Mouse (Mus musculus): ENCODE measurements around the gene Wdr83os.
"Not testable (repeated sequence)": the region's sequence is repeated elsewhere in the genome, so short reads cannot be mapped to it uniquely, and the experiment has no call there.

Wdr83os gene

DNA sequence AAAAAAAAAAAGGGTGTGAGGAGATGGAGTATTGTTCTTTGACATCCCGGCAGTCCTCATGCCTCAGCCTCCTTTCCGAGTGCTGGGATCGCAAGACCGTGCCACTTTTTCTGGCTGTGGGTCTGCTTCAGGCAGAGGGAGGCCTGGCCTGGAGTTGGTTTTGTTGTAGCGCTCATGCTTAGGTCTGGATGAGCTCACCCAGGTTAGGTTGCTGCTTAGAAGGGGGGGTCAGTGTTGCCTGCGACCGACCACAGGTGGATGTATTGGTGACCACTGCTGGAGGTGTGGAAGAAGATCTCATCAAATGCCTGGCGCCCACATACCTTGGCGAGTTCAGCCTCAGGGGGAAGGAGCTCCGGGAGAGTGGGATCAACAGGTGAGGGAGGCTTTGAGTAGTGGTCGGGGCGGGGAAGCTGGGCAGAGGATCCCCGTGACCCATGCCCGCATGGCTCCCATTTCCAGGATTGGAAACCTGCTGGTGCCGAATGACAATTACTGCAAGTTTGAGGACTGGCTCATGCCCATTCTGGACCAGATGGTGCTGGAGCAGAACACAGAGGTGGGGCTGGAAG lies 7.4 kb upstream of the Wdr83os start:
- DNase-seq, result no peak

DNA sequence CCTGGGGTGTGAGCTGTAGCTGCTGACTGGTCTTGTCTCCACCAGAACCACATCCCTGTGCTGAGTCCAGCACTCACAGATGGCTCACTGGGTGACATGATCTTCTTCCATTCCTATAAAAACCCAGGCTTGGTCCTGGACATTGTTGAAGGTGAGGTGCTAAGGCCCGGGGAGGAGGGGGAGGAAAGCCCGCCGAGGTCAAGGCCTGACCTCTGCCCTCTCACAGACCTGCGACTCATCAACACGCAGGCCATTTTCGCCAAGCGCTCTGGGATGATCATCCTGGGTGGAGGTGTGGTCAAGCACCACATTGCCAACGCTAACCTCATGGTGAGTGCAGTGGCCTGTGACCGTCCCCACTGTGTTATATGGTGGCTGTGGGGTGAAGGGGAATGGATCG lies 6.4 kb upstream of the Wdr83os start:
- DNase-seq, result no peak

GRCm38 (mm10) chr8:85074617-85075016 lies 5.9 kb upstream of the Wdr83os start:
- no peak for DNase-seq

DNA sequence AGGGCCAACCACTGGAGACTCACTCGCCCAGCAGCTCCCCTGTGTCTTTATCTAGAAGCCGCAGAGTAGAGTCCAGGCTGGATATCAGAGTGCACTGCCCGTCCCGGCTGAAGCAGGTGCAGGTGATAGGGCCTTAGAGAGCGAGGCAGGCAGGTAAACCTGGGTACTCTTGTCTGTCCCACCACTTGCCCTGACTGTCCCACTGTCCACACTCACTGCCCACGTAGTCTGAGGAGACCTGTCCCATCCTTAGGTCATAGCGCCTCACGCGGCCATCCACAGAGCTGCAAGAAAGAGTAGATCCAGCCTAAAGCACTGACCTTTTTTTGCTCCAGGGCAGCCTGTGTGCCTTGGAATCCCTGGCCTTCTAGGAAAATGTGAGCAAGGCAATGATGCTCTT lies 4.5 kb upstream of the Wdr83os start:
- peak; percentile 53 for DNase-seq

- DNase-seq, result peak; percentile 79
Observed at GRCm38 (mm10) chr8:85076993-85077392, 3.5 kb upstream of the Wdr83os start.

DNA sequence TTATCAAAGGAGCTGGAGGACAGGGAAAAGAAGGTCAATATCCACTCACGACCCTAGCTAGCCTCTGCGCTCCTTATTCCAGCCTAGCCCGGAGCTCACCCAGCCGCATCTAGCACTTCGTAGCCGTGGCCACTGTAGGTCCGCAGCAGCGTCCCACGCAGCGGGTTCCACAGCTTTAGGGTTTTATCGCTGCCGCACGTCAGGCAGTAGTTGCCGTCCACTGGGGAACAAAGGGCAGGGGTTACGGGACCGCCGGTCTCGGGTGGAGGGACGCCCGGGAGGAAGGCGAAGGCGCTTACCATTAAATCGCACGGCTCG lies 367 bp upstream of the Wdr83os start:
- no peak for DNase-seq

DNA sequence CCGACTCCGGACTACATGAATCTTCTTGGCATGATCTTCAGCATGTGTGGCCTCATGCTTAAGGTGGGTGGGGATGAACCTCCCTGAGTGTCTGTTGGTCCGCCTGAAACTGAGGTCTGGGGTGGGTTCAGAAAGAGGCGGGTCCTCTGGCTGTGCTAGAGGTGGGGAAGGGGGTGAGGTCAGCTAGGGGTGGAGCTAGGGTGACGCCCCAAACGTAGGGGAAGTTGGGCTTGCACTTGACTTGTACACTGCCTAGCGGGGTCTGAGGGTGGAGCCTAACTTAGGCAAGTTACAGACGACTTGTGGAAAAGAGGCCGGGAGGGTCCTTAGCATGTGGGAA lies 646 bp downstream of the Wdr83os start, which contains the start of gene Wdr83:
Gene Wdr83, minus strand, starts transcription at position 91 of the 340 bp plus-strand sequence.
- peak; percentile 63 for DNase-seq

DNA sequence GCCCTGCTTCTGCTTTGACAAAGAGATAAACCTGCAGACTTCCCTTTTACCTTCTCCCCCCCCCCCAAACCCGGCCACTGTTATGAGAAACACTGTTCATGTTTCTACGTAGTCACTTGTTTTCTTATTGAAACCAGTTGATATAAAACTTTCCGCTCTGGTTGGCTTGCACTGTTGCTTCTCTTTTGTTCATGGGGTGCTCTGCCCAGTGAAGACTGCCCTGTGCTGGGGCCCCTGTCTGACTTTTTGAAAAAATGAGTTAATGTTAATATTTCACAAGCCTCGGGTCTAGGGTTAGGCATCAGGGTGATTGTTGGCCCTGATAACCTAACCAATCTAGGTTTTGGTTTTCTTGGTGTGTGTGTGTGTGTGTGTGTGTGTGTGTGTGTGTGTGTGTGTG lies 1.6 kb downstream of the Wdr83os start:
- DNase-seq, result not testable (repeated sequence)

DNA sequence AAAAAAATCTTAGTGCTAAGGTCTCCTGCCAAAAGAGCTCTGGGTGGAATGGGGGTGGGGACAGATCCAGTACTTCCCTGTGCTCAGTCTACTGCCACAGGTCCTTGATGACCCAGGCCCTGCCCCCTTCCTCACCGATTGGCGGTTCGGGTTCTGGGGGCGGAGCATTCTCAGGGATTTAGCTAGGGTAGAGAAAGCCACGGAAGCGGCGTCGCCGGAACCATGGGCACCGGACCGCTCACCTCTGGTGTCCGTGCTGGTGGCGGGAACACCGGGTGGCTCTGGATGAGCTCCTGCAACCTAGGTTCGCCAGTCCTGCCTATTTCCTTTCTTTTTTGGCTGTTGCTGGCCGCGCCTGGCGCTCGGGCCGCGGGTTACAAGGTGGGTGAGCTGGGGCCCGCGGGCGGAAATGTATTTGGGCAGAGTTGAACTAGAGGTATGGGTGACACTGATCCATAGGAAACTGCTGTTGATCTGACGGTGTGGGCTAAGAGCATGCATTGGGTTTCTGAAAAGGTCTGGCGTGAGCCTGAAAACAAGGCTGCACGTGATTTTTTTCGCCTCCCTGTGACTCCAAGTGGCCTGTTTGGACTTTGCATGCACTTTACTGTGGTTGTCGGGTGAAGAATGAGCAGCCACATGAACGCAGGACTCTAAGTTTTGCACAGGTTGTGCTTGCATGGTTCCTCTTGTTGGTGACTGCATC lies 2.7 kb downstream of the Wdr83os start, which contains the start of gene Man2b1:
Gene Man2b1, plus strand, starts transcription at position 163 of the 706 bp plus-strand sequence.
- DNase-seq, result peak; percentile 90

- DNase-seq, result no peak
Observed at GRCm38 (mm10) chr8:85084633-85085032, 4.1 kb downstream of the Wdr83os start.

GRCm38 (mm10) chr8:85086238-85086637 lies 5.7 kb downstream of the Wdr83os start:
- DNase-seq, result no peak

DNA sequence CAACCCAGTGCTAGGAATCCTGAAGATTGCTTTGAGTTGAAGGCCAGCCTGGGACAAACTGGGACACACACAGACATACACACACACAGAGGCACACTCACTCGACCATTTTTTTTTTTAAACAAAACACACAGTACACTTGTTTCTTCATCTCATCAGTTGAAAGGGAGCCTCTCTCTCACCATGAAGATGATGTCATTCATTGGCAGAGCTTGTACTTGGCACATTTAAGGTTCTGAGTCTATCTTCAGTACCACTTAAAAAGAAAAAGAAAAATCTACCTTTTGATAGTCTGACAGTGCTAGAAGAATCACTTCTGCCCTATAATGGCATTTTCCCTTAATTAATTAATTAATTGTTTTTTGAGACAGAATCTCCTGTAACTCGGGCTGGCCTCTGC lies 8.2 kb downstream of the Wdr83os start:
- no peak for DNase-seq

DNA sequence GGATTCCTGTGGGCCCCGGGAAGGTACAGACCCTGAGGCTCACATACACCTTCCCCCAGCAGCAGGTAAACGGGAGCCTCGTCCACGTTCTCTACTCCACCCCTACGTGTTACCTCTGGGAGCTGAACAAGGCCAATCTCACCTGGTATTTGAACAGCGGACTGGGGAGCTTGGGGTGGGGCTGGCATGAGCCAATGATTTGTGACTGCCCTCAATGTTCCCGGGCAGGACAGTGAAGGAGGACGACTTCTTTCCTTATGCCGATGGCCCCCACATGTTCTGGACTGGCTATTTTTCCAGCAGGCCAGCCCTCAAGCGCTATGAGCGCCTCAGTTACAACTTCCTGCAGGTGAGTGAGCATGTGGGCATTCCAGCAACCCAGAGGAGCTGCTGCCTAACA lies 10.3 kb downstream of the Wdr83os start:
- no peak for DNase-seq

GRCm38 (mm10) chr8:85091526-85092090 lies 11.1 kb downstream of the Wdr83os start:
- no peak for DNase-seq

DNA sequence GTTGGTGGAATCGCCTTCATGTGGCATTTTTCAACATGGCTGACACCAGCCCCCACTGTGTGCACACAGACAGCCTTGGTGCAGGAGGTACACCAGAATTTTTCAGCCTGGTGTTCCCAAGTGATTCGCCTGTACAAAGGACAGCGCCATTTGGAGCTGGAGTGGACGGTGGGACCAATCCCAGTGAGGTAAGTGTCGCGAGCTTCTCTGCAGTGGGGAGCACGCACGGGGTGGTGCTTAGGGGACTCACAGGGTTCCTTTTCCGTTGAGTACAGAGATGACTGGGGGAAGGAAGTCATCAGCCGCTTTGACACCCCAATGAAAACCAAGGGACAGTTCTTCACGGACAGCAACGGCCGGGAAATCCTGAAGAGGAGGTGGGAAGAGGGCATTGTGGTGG lies 14.5 kb downstream of the Wdr83os start:
- no peak for DNase-seq

- no peak for DNase-seq
Observed at GRCm38 (mm10) chr8:85095566-85095965, 15.0 kb downstream of the Wdr83os start.

DNA sequence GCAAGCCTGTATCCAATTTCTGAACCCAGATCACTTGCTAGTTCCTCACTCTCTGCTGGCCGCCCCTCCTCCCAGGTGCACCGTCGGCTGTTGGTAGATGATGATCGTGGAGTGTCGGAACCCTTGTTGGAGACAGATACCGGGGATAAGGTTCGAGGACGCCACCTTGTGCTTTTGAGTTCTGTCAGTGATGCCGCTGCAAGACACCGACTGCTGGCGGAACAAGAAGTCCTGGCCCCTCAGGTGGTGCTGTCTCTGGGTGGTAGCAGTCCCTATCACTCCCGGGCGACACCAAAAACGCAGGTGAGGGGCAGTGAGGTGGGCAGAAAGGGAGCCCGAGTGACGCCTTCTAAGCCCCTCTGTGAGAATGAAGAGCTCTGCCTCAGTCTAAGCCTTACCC lies 15.7 kb downstream of the Wdr83os start:
- DNase-seq, result no peak

DNA sequence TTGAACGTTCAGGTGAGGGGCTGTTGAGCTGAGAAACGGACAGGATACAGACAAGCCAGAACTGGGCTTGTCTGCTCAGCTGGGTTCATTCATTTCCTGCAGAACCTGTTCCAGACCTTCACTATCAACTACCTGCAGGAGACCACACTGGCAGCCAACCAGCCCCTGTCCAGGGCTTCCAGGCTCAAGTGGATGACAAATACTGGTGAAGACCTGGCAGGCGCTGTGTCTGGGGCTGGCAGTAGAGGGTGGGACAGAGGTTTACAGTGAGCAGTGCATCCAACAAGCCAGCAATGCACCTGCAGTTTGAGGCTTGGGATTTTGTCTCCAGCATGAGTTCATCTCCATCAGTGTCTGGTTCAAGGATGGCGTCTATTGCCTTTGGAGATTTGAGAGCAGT lies 16.3 kb downstream of the Wdr83os start:
- no peak for DNase-seq

DNA sequence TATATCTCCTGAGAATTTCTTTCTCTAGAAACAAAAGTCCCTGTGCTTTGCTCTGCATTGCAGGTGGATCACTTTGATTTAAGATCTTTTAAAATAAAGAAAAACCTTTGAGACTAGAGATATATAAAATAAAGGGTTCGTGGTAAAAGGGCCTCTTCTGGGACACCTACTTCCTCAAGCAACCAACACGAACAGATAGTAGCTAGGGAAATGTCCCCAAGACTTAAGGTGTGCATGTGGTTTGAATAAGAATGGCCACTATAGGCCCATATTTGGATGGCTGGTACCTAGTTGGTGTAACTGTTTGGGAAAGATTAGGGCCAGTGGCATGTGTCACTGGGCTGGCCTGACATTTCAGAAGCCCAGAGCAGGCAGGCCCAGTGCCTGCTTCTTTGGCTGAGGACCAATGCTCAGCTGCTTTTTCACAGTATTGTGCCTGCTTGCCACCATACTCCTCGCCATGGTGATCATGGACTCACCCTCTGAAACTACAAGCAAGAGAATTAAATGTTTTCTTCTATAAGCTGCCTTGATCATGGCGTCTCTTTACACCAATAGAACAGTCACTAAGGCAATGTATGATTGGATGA lies 19.6 kb downstream of the Wdr83os start:
- DNase-seq, result no peak

GRCm38 (mm10) chr8:85113241-85113640 lies 32.7 kb downstream of the Wdr83os start:
- no peak for DNase-seq

- no peak for DNase-seq
Observed at GRCm38 (mm10) chr8:85115501-85115900, 35.0 kb downstream of the Wdr83os start.

GRCm38 (mm10) chr8:85116984-85117383 lies 36.4 kb downstream of the Wdr83os start:
- DNase-seq, result no peak

DNA sequence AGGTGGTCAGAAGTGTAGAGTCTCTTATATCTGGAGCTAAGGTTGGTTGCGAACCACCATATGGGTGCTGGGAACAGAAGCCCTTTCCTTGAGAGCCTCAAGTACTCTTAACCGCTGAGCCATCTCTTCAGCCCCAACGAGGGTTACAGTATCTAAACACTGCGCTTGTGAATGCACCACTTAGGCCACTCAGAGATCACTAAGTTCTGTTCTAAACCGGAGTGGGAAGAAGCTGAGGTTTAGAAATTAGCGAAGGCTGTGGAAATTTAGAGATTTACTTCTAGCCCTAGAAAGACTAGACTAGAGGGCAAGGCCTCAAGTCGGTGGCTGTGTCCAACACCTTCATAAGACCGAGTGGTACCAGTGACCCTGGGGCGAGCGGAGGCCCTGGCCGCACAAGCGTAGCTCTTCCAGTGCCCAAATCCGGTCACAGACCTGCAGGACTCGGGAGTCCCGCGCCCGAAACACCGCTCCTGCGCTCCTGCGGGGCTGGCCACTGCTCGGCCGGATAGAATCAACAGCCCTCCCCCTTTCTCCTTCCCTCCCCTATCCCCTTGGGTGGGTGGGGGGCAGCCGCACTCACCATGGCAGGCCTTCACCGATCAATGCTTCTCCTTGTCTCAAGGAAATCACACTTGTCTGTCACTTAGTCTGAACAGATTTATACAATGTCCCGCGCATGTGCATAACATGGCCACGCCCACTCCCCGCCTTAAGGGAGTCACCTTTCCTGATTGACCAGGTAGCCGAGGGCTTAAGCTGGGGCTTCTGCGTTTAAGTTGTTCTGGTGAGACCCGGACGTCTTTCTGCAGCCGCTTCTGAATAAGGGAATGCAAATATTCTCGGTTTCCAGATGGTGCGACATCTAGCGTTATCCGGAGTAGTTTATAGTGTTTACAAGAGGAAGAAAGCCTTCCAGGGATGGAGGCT lies 38.8 kb downstream of the Wdr83os start:
- peak; percentile 86 for DNase-seq

All from cerebellum, adult 9-11 months (tissue).